Comparison of ENCODE assay signal across 9 mouse cellular contexts in genomic region chr2:71581488-71581887, GRCm38 (mm10). TPM values are rescaled to one million over a fixed set of nuclear protein-coding genes. Genes with fewer than 3 reads are reported as not detected.
A peak's percentile ranks its signal among the peaks of the same experiment; 100 is the strongest.
DNase-seq lines count a peak whose midpoint lies in the region; ATAC-seq and TF ChIP-seq lines count a peak whose summit lies in the region.
"Had no signal": no experiment of that assay in that cellular context is flagged by ENCODE, and none has a peak within 500 bp of the region (broad histone marks: within the 10 kb centered on the region; RNA-seq: fewer than 3 reads in every experiment).

No protein-coding gene starts in this region.

- WGBS in liver, adult 2 months, result 68% methylated on average over 5 of the region's 5 CpGs
- 51% methylated on average over 5 of the region's 5 CpGs for WGBS in forebrain, embryonic 12.5 days
- 64% methylated on average over 5 of the region's 5 CpGs for WGBS in limb, embryonic 15.5 days
- 70% methylated on average over 5 of the region's 5 CpGs for WGBS in small intestine, adult 2 months

- H3K4me2 ChIP-seq in forebrain, embryonic 12.5 days, result peak overlapping the region; percentile 66
- H3K4me2 ChIP-seq in limb, embryonic 15.5 days, result peak overlapping the region; percentile 91

- no peaks in the 10 kb centered on the region for H3K36me3 ChIP-seq in liver, adult 2 months (ENCODE audit: control insufficient read depth, insufficient read depth, low read length)
- H3K36me3 ChIP-seq in forebrain, embryonic 12.5 days (replicated peaks), result no peaks in the 10 kb centered on the region
- no peaks in the 10 kb centered on the region for H3K36me3 ChIP-seq in limb, embryonic 15.5 days
- no peaks in the 10 kb centered on the region for H3K36me3 ChIP-seq in small intestine, adult 2 months (ENCODE audit: control insufficient read depth, insufficient read depth, low read length)

- TF ChIP-seq POLR2A in liver, adult 2 months (IDR thresholded peaks at IDR 0.05; ENCODE audit: extremely low read depth, insufficient read depth, low read length), result no peak
- TF ChIP-seq POLR2A in small intestine, adult 2 months (IDR thresholded peaks at IDR 0.05; ENCODE audit: low read depth, low read length), result no peak

- peaks cover 3% of the 10 kb centered on the region; the same call in 1 of the 2 replicates for H3K4me1 ChIP-seq in liver, adult 2 months (ENCODE audit: control insufficient read depth, insufficient read depth, low read length)
- H3K4me1 ChIP-seq in forebrain, embryonic 12.5 days, result peaks cover 4% of the 10 kb centered on the region; the same call in 1 of the 2 replicates
- H3K4me1 ChIP-seq in limb, embryonic 15.5 days, result 0 out of 2 replicates have a peak, but pooled peaks cover 4% of the 10 kb centered on the region
- H3K4me1 ChIP-seq in small intestine, adult 2 months (ENCODE audit: control insufficient read depth, insufficient read depth, insufficient read length, low read length), result no peaks in the 10 kb centered on the region

- no peak overlapping the region for H3K9ac ChIP-seq in liver, adult 2 months (ENCODE audit: low read depth, low read length)
- no peak overlapping the region for H3K9ac ChIP-seq in forebrain, embryonic 12.5 days
- H3K9ac ChIP-seq in limb, embryonic 15.5 days, result no peak overlapping the region

- peak overlapping the region; percentile 50; the same call in 1 of the 2 replicates for H3K4me3 ChIP-seq in liver, adult 2 months (ENCODE audit: insufficient read depth, low read depth, low read length)
- H3K4me3 ChIP-seq in forebrain, embryonic 12.5 days (replicated peaks), result peak overlapping the region; percentile 52
- peak overlapping the region; percentile 58 for H3K4me3 ChIP-seq in limb, embryonic 15.5 days
- peak overlapping the region; percentile 60; the same call in 1 of the 2 replicates for H3K4me3 ChIP-seq in small intestine, adult 2 months (ENCODE audit: low read depth, low read length)

- TF ChIP-seq CTCF in liver, adult 2 months (IDR thresholded peaks at IDR 0.05; ENCODE audit: low read depth, low read length), result no peak
- no peak for TF ChIP-seq CTCF in small intestine, adult 2 months (IDR thresholded peaks at IDR 0.05; ENCODE audit: extremely low read depth, insufficient read length, insufficient replicate concordance, low read depth, low read length)

- H3K27me3 ChIP-seq in liver, adult 2 months (ENCODE audit: control insufficient read depth, insufficient read depth, low read length), result peaks cover 2% of the 10 kb centered on the region; the same call in 1 of the 2 replicates
- H3K27me3 ChIP-seq in forebrain, embryonic 12.5 days, result peaks cover 9% of the 10 kb centered on the region; the same call in 1 of the 2 replicates
- H3K27me3 ChIP-seq in limb, embryonic 15.5 days, result no peaks in the 10 kb centered on the region
- 0 out of 2 replicates have a peak, but pooled peaks cover 7% of the 10 kb centered on the region for H3K27me3 ChIP-seq in small intestine, adult 2 months (ENCODE audit: control insufficient read depth, insufficient read depth, low read length)

- no peak for DNase-seq in liver, adult 2 months (ENCODE audit: extremely low read depth, low read depth, low spot score)
- no peak for DNase-seq in liver
- no peak for DNase-seq in yolk sac, embryonic 10.5 days (ENCODE audit: low spot score)
- no peak for DNase-seq in gastrocnemius, adult 8-10 months (ENCODE audit: low spot score in 2 of 2)

- H3K9me3 ChIP-seq in forebrain, embryonic 12.5 days, result no peaks in the 10 kb centered on the region
- H3K9me3 ChIP-seq in limb, embryonic 15.5 days, result no peaks in the 10 kb centered on the region

- ATAC-seq in forebrain, embryonic 12.5 days (ENCODE audit: low FRiP score), result 0 out of 2 replicates have a peak, but pooled peaks have one; percentile 46
- ATAC-seq in limb, embryonic 15.5 days (ENCODE audit: insufficient number of reproducible peaks, low FRiP score, low TSS enrichment, low read depth), result no peak
- no peak for ATAC-seq in megakaryocyte-erythroid progenitor cell, adult 5-6 weeks (replicated peaks; ENCODE audit: low FRiP score, low TSS enrichment, poor library complexity, severe bottlenecking)

- H3K27ac ChIP-seq in liver, adult 2 months (replicated peaks; ENCODE audit: insufficient read depth, low read depth, low read length), result no peak overlapping the region
- H3K27ac ChIP-seq in forebrain, embryonic 12.5 days, result no peak overlapping the region
- H3K27ac ChIP-seq in limb, embryonic 15.5 days, result no peak overlapping the region
- no peak overlapping the region for H3K27ac ChIP-seq in small intestine, adult 2 months (ENCODE audit: insufficient read depth, low read depth, low read length)

- no peaks in the 10 kb centered on the region for H3K79me2 ChIP-seq in liver, adult 2 months (ENCODE audit: control insufficient read depth, insufficient read depth, low read length)

RNA-seq across cellular contexts. Expression of gene Dlx2, which starts 34.9 kb away (rescaled TPM):
- total RNA-seq in liver, adult 2 months (2014; rRNA removed), result not detected in 2 replicates
- not detected in 2 replicates for polyA plus RNA-seq in liver, adult 2 months (2012; rRNA removed)
- polyA plus RNA-seq in forebrain, embryonic 12.5 days (2016; fragmentation: Nextera tagmentation; extraction: Ambion mirVana), result 85.9 and 133 TPM in 2 replicates
- 3.5 and 3.6 TPM in 2 replicates for polyA plus RNA-seq in limb, embryonic 15.5 days (2015; fragmentation: Nextera tagmentation; extraction: Ambion mirVana)
- polyA plus RNA-seq in small intestine, adult 2 months (2012; rRNA removed), result 0.15 and 0.33 TPM in 2 replicates
- total RNA-seq in gastrocnemius, adult 8-10 months (2022), result not detected
- not detected in 2 replicates for total RNA-seq in megakaryocyte-erythroid progenitor cell, adult 5-6 weeks (2014; fragmentation: Nextera tagmentation)
- total RNA-seq in megakaryocyte-erythroid progenitor cell, adult 5-6 weeks (2017), result not detected in 2 replicates
- polyA plus RNA-seq: gonadal fat pad, adult 2 months had no signal

RNA-seq across cellular contexts. Expression of gene Dlx1, which starts 53.6 kb away (rescaled TPM):
- not detected in 2 replicates for total RNA-seq in liver, adult 2 months (2014; rRNA removed)
- not detected in 2 replicates for polyA plus RNA-seq in liver, adult 2 months (2012; rRNA removed)
- 207 and 300 TPM in 2 replicates for polyA plus RNA-seq in forebrain, embryonic 12.5 days (2016; fragmentation: Nextera tagmentation; extraction: Ambion mirVana)
- 3.9 and 4.4 TPM in 2 replicates for polyA plus RNA-seq in limb, embryonic 15.5 days (2015; fragmentation: Nextera tagmentation; extraction: Ambion mirVana)
- 0.14 and 0.32 TPM in 2 replicates for polyA plus RNA-seq in small intestine, adult 2 months (2012; rRNA removed)
- total RNA-seq in gastrocnemius, adult 8-10 months (2022), result under 1 TPM in 1 of 4 experiments, not detected in 3; 0.12 TPM
- total RNA-seq in megakaryocyte-erythroid progenitor cell, adult 5-6 weeks (2014; fragmentation: Nextera tagmentation), result not detected in 2 replicates
- total RNA-seq in megakaryocyte-erythroid progenitor cell, adult 5-6 weeks (2017), result 0.19 TPM in 1 of 2 replicates, not detected in the other
- polyA plus RNA-seq: gonadal fat pad, adult 2 months had no signal

Comparison
In these comparisons a context has a peak if more than half of its experiments do, and no peak if none do; other contexts are left out.
1. RNA of gene Dlx2, which starts 34.9 kb away (polyA plus RNA-seq): 85.9 to 133 TPM in forebrain, embryonic 12.5 days; 3.5 to 3.6 TPM in limb, embryonic 15.5 days, 0.15 to 0.33 TPM in small intestine, adult 2 months and not detected in liver, adult 2 months; every median in the first group is over 10 times any median in the second.
2. RNA of gene Dlx1, which starts 53.6 kb away (polyA plus RNA-seq): 207 to 300 TPM in forebrain, embryonic 12.5 days; 3.9 to 4.4 TPM in limb, embryonic 15.5 days, 0.14 to 0.32 TPM in small intestine, adult 2 months and not detected in liver, adult 2 months; every median in the first group is over 10 times any median in the second.
3. Peak in every context shown above with its lines, with median percentiles within 50 percentile points of each other: H3K4me3 ChIP-seq.